Mouse (Mus musculus) lung, postnatal 0 days (tissue): Measurements from ENCODE around the gene Gas2l2. TPM values are rescaled to one million over a fixed set of nuclear protein-coding genes. Genes with fewer than 3 reads are reported as not detected.

Source experiments
- ATAC-seq: fragments of 200-750 bp; cut with Nextera tagmentation; 2 replicates; pipeline ENCODE4 v1.8.0; 2017; ENCODE audit warnings: moderate library complexity
- DNase-seq: peaks from one replicate; pipeline ENCODE4 v3.0.0-alpha.2; 2016; ENCODE audit warnings: low spot score
- H3K27ac ChIP-seq: fragments of 300-500 bp; sonication (generic); 2 replicates; pipeline ENCODE4 v1.5.1; 2014; ENCODE audit warnings: antibody characterized with exemption, mild to moderate bottlenecking, low read length, mixed read lengths
- H3K27me3 ChIP-seq: fragments of 300-500 bp; sonication (generic); replicated peaks from 2 replicates; pipeline ENCODE4 v1.6.1; 2014; ENCODE audit warnings: low read length, mixed read lengths; ENCODE audit not compliant: insufficient read depth
- H3K36me3 ChIP-seq: fragments of 300-500 bp; sonication (generic); 2 replicates; pipeline ENCODE4 v1.6.1; 2014; ENCODE audit warnings: low read length, mixed read lengths; ENCODE audit not compliant: insufficient read depth
- H3K4me1 ChIP-seq: fragments of 300-500 bp; sonication (generic); 2 replicates; pipeline ENCODE4 v1.6.1; 2014; ENCODE audit warnings: antibody characterized with exemption, low read depth, low read length, mixed read lengths; ENCODE audit not compliant: insufficient read depth
- H3K4me2 ChIP-seq: fragments of 300-500 bp; sonication (generic); replicated peaks from 2 replicates; pipeline ENCODE4 v1.6.1; 2014; ENCODE audit warnings: low read depth, mild to moderate bottlenecking, low read length, moderate library complexity, mixed read lengths
- H3K4me3 ChIP-seq: fragments of 300-500 bp; sonication (generic); 2 replicates; pipeline ENCODE4 v1.5.1; 2014; ENCODE audit warnings: low read depth, low read length
- H3K9ac ChIP-seq: fragments of 300-500 bp; sonication (generic); replicated peaks from 2 replicates; pipeline ENCODE4 v1.6.1; 2014; ENCODE audit warnings: low read depth, mild to moderate bottlenecking
- H3K9me3 ChIP-seq: fragments of 300-500 bp; sonication (generic); 2 replicates; pipeline ENCODE4 v1.6.1; 2016; ENCODE audit warnings: low read length, mixed read lengths
- CTCF ChIP-seq: IDR thresholded peaks from 2 replicates; pipeline ENCODE4 v1.5.1; 2016; ENCODE audit warnings: antibody characterized with exemption, mild to moderate bottlenecking
- EP300 ChIP-seq: IDR thresholded peaks from 2 replicates; pipeline ENCODE4 v1.6.1; 2016; ENCODE audit warnings: antibody characterized with exemption, mild to moderate bottlenecking, control low read depth
- WGBS: fragments of 180-500 bp; shearing (Covaris S2); extraction: QIAGEN DNeasy Blood & Tissue Kit; methylation state at CpG from one replicate; pipeline ENCODE4 v1.1.7; 2014; 5-methylcytosine and 5-hydroxymethylcytosine counted together
- polyA plus RNA-seq: library from polyadenylated mRNA; unstranded; fragments of >200 nt; fragmentation: Nextera tagmentation; extraction: Ambion mirVana; gene quantifications from 2 replicates; pipeline ENCODE4 v1.2.1, GENCODE M21; 2015

Gene Gas2l2
- polyA plus RNA-seq, 1 experiment from 2014 or later, result 1.8 TPM

- Histone ChIP-seq H3K9ac (no peak overlapping the region), H3K4me3 (no peak overlapping the region), H3K36me3 (no peaks in the 10 kb centered on the region), H3K9me3 (no peaks in the 10 kb centered on the region), H3K27me3 (peaks cover 11% of the 10 kb centered on the region; the same call in 1 of the 2 replicates), H3K4me1 (peaks cover 25% of the 10 kb centered on the region), H3K4me2 (no peak overlapping the region), H3K27ac (peak overlapping the region; percentile 32; the same call in 1 of the 2 replicates)
- DNase-seq (peak; percentile 60), ATAC-seq (peak; percentile 61)
- 22% methylated on average over 16 of the region's 16 CpGs for WGBS
- no peak for TF ChIP-seq EP300
- no peak for TF ChIP-seq CTCF
Measured at GRCm38 (mm10) chr11:83448021-83448926, 19.0 kb upstream of the Gas2l2 start.

- Histone ChIP-seq H3K4me2 (no peak overlapping the region), H3K4me3 (no peak overlapping the region), H3K27me3 (peaks cover 16% of the 10 kb centered on the region), H3K9ac (no peak overlapping the region), H3K4me1 (peaks cover 25% of the 10 kb centered on the region), H3K27ac (no peak overlapping the region), H3K9me3 (no peaks in the 10 kb centered on the region), H3K36me3 (no peaks in the 10 kb centered on the region)
- ATAC-seq, result no peak
- WGBS, result 67% methylated on average over 10 of the region's 10 CpGs
- TF ChIP-seq EP300, result no peak
- no peak for TF ChIP-seq CTCF
- peak; percentile 18 for DNase-seq
Measured at GRCm38 (mm10) chr11:83447612-83448011, 18.4 kb upstream of the Gas2l2 start.

- Histone ChIP-seq H3K9me3 (no peaks in the 10 kb centered on the region), H3K4me3 (peak overlapping the region; percentile 19; the same call in 1 of the 2 replicates), H3K36me3 (no peaks in the 10 kb centered on the region), H3K27me3 (peaks cover 33% of the 10 kb centered on the region), H3K27ac (no peak overlapping the region), H3K9ac (no peak overlapping the region), H3K4me2 (peak overlapping the region; percentile 35), H3K4me1 (peaks cover 25% of the 10 kb centered on the region)
- 28% methylated on average over 19 of the region's 19 CpGs for WGBS
- DNase-seq, result peak; percentile 31
- TF ChIP-seq CTCF (no peak; the same call in 1 of the 2 replicates), EP300 (no peak)
- no peak for ATAC-seq
Measured at GRCm38 (mm10) chr11:83445001-83445400, 15.7 kb upstream of the Gas2l2 start.

GRCm38 (mm10) chr11:83443824-83444223 is 14.6 kb upstream of the Gas2l2 start:
- H3K27me3 ChIP-seq, result peaks cover 33% of the 10 kb centered on the region
- no peak for DNase-seq
- no peak overlapping the region for H3K9ac ChIP-seq
- H3K9me3 ChIP-seq, result no peaks in the 10 kb centered on the region
- 8% methylated on average over 7 of the region's 7 CpGs for WGBS
- peaks cover 16% of the 10 kb centered on the region for H3K4me1 ChIP-seq
- H3K36me3 ChIP-seq, result no peaks in the 10 kb centered on the region
- no peak overlapping the region for H3K4me3 ChIP-seq
- H3K4me2 ChIP-seq, result no peak overlapping the region
- H3K27ac ChIP-seq, result no peak overlapping the region
- ATAC-seq, result no peak
- TF ChIP-seq CTCF (no peak), EP300 (no peak)

- DNase-seq (peak; percentile 80), ATAC-seq (peak; percentile 41; the same call in 1 of the 2 replicates)
- Histone ChIP-seq H3K27ac (no peak overlapping the region), H3K4me1 (peaks cover 5% of the 10 kb centered on the region), H3K27me3 (peaks cover 33% of the 10 kb centered on the region), H3K9ac (no peak overlapping the region), H3K36me3 (no peaks in the 10 kb centered on the region), H3K4me3 (no peak overlapping the region), H3K4me2 (peak overlapping the region; percentile 22; the same call in 1 of the 2 replicates), H3K9me3 (no peaks in the 10 kb centered on the region)
- WGBS, result 16% methylated on average over 29 of the region's 29 CpGs
- TF ChIP-seq CTCF, result peak; percentile 86
- no peak for TF ChIP-seq EP300
Measured at GRCm38 (mm10) chr11:83442596-83443267, 13.5 kb upstream of the Gas2l2 start.

GRCm38 (mm10) chr11:83441235-83441634 is 12.0 kb upstream of the Gas2l2 start:
- DNase-seq, result no peak
- Histone ChIP-seq H3K9ac (no peak overlapping the region), H3K4me2 (no peak overlapping the region), H3K36me3 (no peaks in the 10 kb centered on the region), H3K4me3 (no peak overlapping the region), H3K27me3 (peaks cover 33% of the 10 kb centered on the region), H3K27ac (no peak overlapping the region), H3K9me3 (no peaks in the 10 kb centered on the region), H3K4me1 (no peaks in the 10 kb centered on the region; the same call in 1 of the 2 replicates)
- WGBS, result 56% methylated on average over 6 of the region's 7 CpGs
- no peak for ATAC-seq
- TF ChIP-seq CTCF (no peak), EP300 (no peak)
